Mouse (Mus musculus) left cerebral cortex, adult 9 months (tissue): ENCODE data around the gene Nacc2.

ENCODE experiments used
- DNase-seq, 2 experiments: peaks; one replicate each; pipeline ENCODE4 v3.0.0; 2022; ENCODE audit warnings: low spot score in 2 of 2

Nacc2 gene

DNA sequence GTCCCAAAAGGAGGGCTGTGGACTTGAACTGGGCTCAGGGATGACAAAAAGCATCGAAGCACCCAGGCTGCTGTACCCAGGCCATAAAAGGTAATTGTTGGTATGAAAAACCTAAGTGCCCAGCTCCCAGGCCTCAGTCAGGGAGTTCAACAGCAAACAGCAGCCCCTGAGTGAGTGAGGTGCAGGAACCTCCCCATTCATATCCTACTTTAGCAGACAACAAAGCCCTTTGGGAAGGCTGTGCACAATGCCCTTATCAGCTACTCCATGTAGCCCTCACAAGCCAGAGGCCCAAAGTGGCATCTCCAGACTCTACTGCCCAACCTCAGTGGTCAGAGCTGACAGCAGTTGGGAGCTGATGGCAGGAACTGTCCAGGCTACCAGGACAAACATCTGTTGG lies 23.2 kb downstream of the Nacc2 start:
- no peak for DNase-seq

- DNase-seq = no peak
Observed at GRCm38 (mm10) chr2:26099260-26099659, 23.8 kb downstream of the Nacc2 start.

DNA sequence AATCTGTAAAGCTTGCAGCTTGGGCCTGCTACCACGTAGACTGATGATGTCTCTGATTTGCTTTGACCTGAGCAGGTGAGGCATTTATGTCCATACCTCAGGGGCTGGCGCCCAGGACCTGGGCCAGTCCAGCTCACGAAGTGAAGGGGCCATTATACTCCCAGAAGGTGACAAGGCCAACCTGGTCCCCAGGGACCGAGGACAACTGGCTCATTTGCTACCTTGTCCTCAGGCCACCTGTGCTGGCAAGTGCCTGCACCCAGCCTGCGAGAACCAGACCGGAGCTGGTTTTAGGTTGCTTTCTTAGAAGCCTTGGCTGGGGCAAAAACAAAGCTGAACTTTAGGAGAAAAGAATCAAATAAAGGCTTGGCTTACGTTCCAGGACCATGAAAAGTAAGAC lies 29.1 kb downstream of the Nacc2 start:
- DNase-seq = no peak

DNA sequence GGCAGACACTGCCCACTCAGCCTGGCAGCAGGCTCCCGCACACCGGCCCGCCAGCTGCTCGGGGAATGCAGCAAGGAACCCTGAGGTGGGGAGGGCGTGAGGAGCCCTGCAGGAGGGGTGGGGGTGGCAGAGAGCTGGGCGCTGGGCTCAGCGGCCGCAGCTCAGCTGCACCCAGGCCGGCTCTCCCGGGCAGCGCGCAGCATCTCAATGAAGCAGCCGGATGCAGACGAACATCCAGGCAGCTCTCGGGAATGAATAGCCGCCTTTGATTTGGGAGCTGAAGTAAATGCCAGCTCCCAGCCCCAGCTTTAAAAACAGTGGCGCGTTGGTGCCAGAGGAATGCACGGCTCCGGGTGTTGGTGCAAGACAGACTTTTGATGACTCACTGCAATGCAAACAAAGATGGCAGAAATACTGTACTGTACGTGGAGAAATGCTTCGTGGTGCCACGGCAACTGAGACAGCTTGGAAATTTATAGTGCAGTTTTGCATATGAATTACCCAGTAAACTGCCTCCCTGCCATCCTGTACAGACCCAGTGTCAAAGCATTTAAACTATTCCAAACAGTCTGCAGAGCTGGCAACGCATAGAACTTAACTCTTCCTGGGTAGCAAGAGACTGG lies 31.1 kb downstream of the Nacc2 start:
- peak; percentile 58 to 87 for DNase-seq

GRCm38 (mm10) chr2:26090876-26091770 lies 31.9 kb downstream of the Nacc2 start:
- DNase-seq = no peak

- no peak for DNase-seq
Observed at GRCm38 (mm10) chr2:26089005-26089404, 34.0 kb downstream of the Nacc2 start.

- DNase-seq = no peak
Observed at GRCm38 (mm10) chr2:26086926-26087600, 36.0 kb downstream of the Nacc2 start.

GRCm38 (mm10) chr2:26086505-26086904 lies 36.5 kb downstream of the Nacc2 start:
- no peak for DNase-seq

GRCm38 (mm10) chr2:26082883-26083282 lies 40.1 kb downstream of the Nacc2 start:
- no peak for DNase-seq

- no peak for DNase-seq
Observed at GRCm38 (mm10) chr2:26080830-26081229, 42.2 kb downstream of the Nacc2 start.

DNA sequence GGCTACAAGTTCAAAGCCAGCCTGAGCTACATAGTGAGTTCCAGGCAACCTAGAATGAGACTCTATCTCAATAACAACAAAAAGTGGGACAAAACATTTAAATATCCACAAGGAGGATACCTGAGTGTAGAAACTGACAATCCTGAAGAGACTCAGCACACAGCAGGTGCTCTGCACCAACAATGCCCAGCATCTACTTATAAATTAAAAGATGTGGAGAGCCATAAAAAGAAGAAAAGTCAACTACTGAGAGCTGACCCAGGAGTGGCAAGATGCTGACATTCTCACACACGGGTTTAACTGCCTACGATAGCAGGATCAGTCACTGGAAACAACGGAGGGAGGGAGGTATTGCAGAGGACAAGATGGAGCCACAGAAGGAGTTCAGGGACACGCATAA lies 43.6 kb downstream of the Nacc2 start:
- no peak for DNase-seq

- DNase-seq = no peak
Observed at GRCm38 (mm10) chr2:26077068-26077467, 46.0 kb downstream of the Nacc2 start.

- DNase-seq = no peak
Observed at GRCm38 (mm10) chr2:26076121-26076520, 46.9 kb downstream of the Nacc2 start.

GRCm38 (mm10) chr2:26074551-26074950 lies 48.5 kb downstream of the Nacc2 start:
- DNase-seq = no peak

DNA sequence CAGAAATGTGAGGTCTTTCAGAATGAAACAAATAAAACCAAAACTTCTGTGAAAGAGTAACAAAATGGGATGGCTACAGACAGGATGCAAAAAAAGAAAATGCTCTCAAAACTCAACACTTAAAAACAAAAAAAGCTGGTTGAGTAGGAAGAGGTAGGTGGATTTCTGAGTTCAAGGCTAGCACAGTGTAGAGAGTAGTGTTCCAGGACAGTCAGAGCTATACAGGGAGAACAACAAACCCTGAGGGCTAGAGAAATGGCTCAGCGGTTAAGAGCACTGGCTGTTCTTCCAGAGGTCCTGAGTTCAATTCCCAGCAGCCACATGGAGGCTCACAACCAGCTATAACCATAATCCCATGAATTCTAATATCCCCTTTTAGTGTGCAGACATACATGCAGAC lies 54.4 kb downstream of the Nacc2 start:
- DNase-seq = no peak

GRCm38 (mm10) chr2:26068175-26068574 lies 54.8 kb downstream of the Nacc2 start:
- DNase-seq = no peak

DNA sequence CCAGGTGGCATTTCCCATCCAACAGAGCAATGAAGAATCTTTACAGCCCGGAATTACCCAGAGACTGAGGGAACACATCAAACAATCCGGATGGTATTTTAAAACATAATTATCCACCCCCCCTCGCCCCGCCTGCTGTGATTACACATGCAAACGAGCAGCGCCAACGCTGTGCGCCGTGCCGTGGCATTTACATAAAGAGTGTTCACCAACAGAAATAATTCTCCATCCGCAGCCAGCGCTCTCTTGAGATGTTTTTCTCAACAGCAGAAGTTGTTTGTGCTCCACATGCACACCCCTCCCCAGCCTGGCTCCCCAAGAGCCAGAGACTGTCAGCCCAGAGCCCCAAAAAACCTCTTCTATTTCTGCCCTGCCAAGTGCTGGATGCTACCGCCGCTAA lies 56.5 kb downstream of the Nacc2 start:
- DNase-seq = peak; percentile 79 to 90

DNA sequence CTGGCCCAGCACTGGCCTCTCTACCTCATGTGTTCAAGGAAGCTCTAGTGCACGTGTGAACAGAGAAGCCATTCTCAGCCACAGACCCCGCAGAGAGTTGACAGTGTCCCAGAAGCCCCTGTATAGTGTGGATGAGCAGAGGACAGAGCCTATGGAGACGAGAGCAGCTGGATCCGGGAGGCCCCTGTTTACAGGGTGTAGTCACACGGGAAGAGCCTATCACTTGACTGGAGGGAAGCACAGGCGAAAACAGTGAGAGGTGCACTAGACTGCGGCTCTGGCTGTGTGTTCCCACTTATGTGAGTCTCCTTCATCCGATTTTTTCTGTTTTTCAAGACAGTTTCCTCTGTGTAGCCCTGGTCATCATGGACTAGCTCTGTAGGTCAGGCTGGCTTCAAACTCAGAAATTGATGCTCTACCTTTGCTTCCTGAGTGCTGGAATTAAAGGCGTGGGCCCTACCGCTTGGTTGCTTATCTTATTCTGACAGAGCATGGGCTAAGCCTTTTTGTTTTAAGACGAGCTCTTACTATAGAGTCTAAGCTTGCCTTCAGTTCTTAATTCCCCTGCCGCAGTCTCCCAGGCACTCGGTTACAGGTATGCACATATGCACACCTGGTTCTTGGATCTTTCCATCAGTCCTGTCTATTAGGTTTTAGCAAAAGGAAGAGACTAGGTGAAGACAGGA lies 60.1 kb downstream of the Nacc2 start:
- DNase-seq = no peak

GRCm38 (mm10) chr2:26062241-26062640 lies 60.8 kb downstream of the Nacc2 start:
- DNase-seq = no peak

DNA sequence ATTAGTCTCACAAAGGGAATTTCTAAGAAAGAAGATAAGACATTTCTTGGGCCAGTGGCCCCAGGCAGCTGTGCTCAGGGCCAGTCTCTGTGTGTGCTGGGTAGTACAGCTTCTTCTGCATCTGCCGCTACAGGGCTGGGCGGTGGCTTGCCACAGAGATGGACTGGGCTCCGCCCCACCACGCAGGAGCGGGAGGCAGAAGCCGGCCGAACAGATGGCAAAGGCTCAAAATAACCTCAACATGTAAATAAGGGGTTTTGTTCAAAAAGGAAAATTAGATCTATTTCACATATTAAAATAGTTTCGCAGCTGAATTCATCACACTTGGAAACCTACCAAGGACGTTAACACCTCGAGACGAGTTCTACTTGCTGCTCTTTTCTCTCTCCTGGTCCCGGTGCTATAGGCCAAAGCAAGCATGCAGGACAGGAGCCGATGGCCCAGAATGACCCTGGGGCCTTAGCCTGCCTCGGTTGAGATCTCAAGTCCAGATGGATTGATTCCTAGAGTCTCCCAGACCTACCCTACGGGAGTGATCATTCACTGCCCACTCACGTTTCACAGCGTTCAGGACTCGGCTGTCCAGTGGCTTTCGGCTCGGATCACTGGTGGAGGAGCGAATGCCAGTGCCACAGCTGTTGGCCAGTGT lies 61.9 kb downstream of the Nacc2 start:
- DNase-seq = peak; percentile 55 to 58

DNA sequence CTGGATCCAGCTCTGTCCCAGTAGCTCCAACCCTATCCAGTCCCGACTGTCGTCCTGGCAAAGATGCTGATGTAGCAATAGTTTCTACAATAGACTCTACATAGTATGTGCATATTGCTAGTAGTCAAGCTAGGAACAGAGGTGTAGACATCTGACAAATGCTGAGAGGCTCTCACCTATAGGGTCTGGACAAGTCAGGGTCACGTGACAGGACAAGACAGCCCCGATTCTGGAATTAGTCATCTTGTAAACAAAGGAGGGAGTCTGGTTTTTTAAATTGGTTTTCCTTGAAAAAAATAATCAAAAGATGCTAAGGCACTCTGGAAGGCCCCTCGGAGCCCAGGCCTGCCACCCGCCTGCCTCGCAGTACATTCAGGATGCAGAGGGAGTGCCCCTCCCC lies 66.0 kb downstream of the Nacc2 start:
- DNase-seq = no peak

DNA sequence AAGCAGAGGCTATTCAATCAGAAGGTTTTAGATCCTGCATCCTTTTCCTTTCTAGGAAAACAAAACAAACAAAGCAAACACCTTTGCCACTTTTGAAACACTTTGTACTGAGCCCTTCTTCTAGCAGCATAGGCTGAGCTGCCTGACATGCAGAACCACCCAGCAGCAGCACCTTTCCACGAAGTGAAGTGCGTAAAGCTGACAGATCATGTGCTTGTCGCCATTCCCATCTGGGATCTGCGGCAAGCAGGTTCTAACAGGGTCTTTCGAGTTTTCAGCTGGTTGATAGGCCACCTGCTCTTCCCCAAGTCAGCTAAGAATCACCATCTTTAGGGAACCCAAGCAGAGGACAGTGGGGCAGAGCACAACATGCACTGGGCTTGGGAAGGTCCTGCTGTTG lies 66.8 kb downstream of the Nacc2 start:
- no peak for DNase-seq
